Mouse (Mus musculus) activated CD4-positive, CD25-positive, alpha-beta regulatory T cell, adult 4 months (primary cell): Measurements from ENCODE around the gene Spin1. TPM values are rescaled to one million over a fixed set of nuclear protein-coding genes. Genes with fewer than 3 reads are reported as not detected.

Source experiments
- polyA plus RNA-seq, 2 experiments: library from polyadenylated mRNA; unstranded; fragments of 100-300 nt; shearing (Covaris generic); gene quantifications; one replicate each; pipeline ENCODE4 v1.2.1; 2017

Spin1 gene
- polyA plus RNA-seq, 2 experiments from 2014 or later = 39.4 to 46.3 TPM

Other genes starting within 250 kb of the Spin1 start
- gene Nxnl2, start 70.1 kb downstream of the Spin1 start, polyA plus RNA-seq = under 1 TPM; 0.34 to 0.42 TPM